Mouse (Mus musculus): ENCODE data around the gene Arid1b. TPM values are rescaled to one million over a fixed set of nuclear protein-coding genes. Genes with fewer than 3 reads are reported as not detected.

Arid1b gene
- polyA plus RNA-seq, 1 experiment from 2014 or later: 5.0 TPM

GRCm38 (mm10) chr17:5312307-5312706 is 318.2 kb downstream of the Arid1b start:
- Histone ChIP-seq H3K9me3 (replicated peaks) (no peaks in the 10 kb centered on the region), H3K36me3 (peaks cover 16% of the 10 kb centered on the region; the same call in 1 of the 2 replicates), H3K27me3 (no peaks in the 10 kb centered on the region), H3K9ac (no peak overlapping the region), H3K4me2 (no peak overlapping the region), H3K27ac (no peak overlapping the region), H3K4me3 (no peak overlapping the region), H3K4me1 (replicated peaks) (peaks cover 9% of the 10 kb centered on the region)
- ATAC-seq (replicated peaks; ENCODE audit: insufficient number of reproducible peaks, insufficient read depth, low FRiP score, low read depth): no peak
- 88% methylated on average over 5 of the region's 5 CpGs for WGBS

GRCm38 (mm10) chr17:5314735-5315134 is 320.6 kb downstream of the Arid1b start:
- 64% methylated on average over 7 of the region's 7 CpGs for WGBS
- Histone ChIP-seq H3K27ac (no peak overlapping the region), H3K4me3 (no peak overlapping the region), H3K4me1 (replicated peaks) (peaks cover 8% of the 10 kb centered on the region), H3K9me3 (replicated peaks) (no peaks in the 10 kb centered on the region), H3K27me3 (no peaks in the 10 kb centered on the region), H3K36me3 (peaks cover 25% of the 10 kb centered on the region; the same call in 1 of the 2 replicates), H3K4me2 (no peak overlapping the region), H3K9ac (no peak overlapping the region)
- no peak for ATAC-seq (replicated peaks; ENCODE audit: insufficient number of reproducible peaks, insufficient read depth, low FRiP score, low read depth)

- Histone ChIP-seq H3K4me3 (no peak overlapping the region), H3K27me3 (no peaks in the 10 kb centered on the region), H3K9me3 (replicated peaks) (no peaks in the 10 kb centered on the region), H3K36me3 (peaks cover 27% of the 10 kb centered on the region; the same call in 1 of the 2 replicates), H3K4me1 (replicated peaks) (peaks cover 5% of the 10 kb centered on the region; the same call in 1 of the 2 replicates), H3K9ac (no peak overlapping the region), H3K27ac (no peak overlapping the region), H3K4me2 (no peak overlapping the region)
- no peak for ATAC-seq (replicated peaks; ENCODE audit: insufficient number of reproducible peaks, insufficient read depth, low FRiP score, low read depth)
- 81% methylated on average over 7 of the region's 7 CpGs for WGBS
Observed at GRCm38 (mm10) chr17:5316489-5316888, 322.4 kb downstream of the Arid1b start.

- Histone ChIP-seq H3K27ac (no peak overlapping the region), H3K9me3 (replicated peaks) (no peaks in the 10 kb centered on the region), H3K4me1 (replicated peaks) (peaks cover 45% of the 10 kb centered on the region), H3K27me3 (no peaks in the 10 kb centered on the region), H3K36me3 (peaks cover 16% of the 10 kb centered on the region; the same call in 1 of the 2 replicates), H3K4me2 (no peak overlapping the region), H3K9ac (no peak overlapping the region), H3K4me3 (no peak overlapping the region)
- WGBS: 53% methylated on average over 8 of the region's 8 CpGs
- ATAC-seq (replicated peaks; ENCODE audit: insufficient number of reproducible peaks, insufficient read depth, low FRiP score, low read depth): peak; percentile 21; the same call in 1 of the 2 replicates
Observed at GRCm38 (mm10) chr17:5321589-5322225, 327.6 kb downstream of the Arid1b start.

- H3K4me1 ChIP-seq (replicated peaks): peaks cover 50% of the 10 kb centered on the region
- no peaks in the 10 kb centered on the region for H3K9me3 ChIP-seq (replicated peaks)
- H3K4me2 ChIP-seq: no peak overlapping the region
- H3K9ac ChIP-seq: no peak overlapping the region
- H3K27ac ChIP-seq: no peak overlapping the region
- no peak overlapping the region for H3K4me3 ChIP-seq
- WGBS: 86% methylated on average over 9 of the region's 9 CpGs
- H3K27me3 ChIP-seq: no peaks in the 10 kb centered on the region
- no peak for ATAC-seq (replicated peaks; ENCODE audit: insufficient number of reproducible peaks, insufficient read depth, low FRiP score, low read depth)
- H3K36me3 ChIP-seq: peaks cover 16% of the 10 kb centered on the region; the same call in 1 of the 2 replicates
Observed at GRCm38 (mm10) chr17:5322594-5322993, 328.5 kb downstream of the Arid1b start.

- no peak for ATAC-seq (replicated peaks; ENCODE audit: insufficient number of reproducible peaks, insufficient read depth, low FRiP score, low read depth)
- H3K4me1 ChIP-seq (replicated peaks): peaks cover 54% of the 10 kb centered on the region
- no peaks in the 10 kb centered on the region for H3K27me3 ChIP-seq
- 19% methylated on average over 1 of the region's 1 CpGs for WGBS
- H3K4me2 ChIP-seq: no peak overlapping the region
- peaks cover 20% of the 10 kb centered on the region; the same call in 1 of the 2 replicates for H3K36me3 ChIP-seq
- no peak overlapping the region for H3K9ac ChIP-seq
- H3K27ac ChIP-seq: peak overlapping the region; percentile 83
- no peak overlapping the region for H3K4me3 ChIP-seq
- H3K9me3 ChIP-seq (replicated peaks): no peaks in the 10 kb centered on the region
Observed at GRCm38 (mm10) chr17:5323746-5324145, 329.6 kb downstream of the Arid1b start.

GRCm38 (mm10) chr17:5324236-5324876 is 330.2 kb downstream of the Arid1b start:
- Histone ChIP-seq H3K4me1 (replicated peaks) (peaks cover 54% of the 10 kb centered on the region), H3K27me3 (no peaks in the 10 kb centered on the region), H3K36me3 (peaks cover 20% of the 10 kb centered on the region; the same call in 1 of the 2 replicates), H3K9ac (no peak overlapping the region), H3K27ac (peak overlapping the region; percentile 83), H3K9me3 (replicated peaks) (no peaks in the 10 kb centered on the region), H3K4me3 (no peak overlapping the region), H3K4me2 (0 out of 2 replicates have a peak overlapping the region, but pooled peaks have one; percentile 4)
- peak; percentile 86 for ATAC-seq (replicated peaks; ENCODE audit: insufficient number of reproducible peaks, insufficient read depth, low FRiP score, low read depth)
- WGBS: 14% methylated on average over 10 of the region's 10 CpGs

- WGBS: 83% methylated on average over 7 of the region's 7 CpGs
- peaks cover 47% of the 10 kb centered on the region for H3K4me1 ChIP-seq (replicated peaks)
Observed at GRCm38 (mm10) chr17:5326689-5327088, 332.6 kb downstream of the Arid1b start.

GRCm38 (mm10) chr17:5327480-5328180 is 333.5 kb downstream of the Arid1b start:
- H3K4me1 ChIP-seq (replicated peaks): peaks cover 38% of the 10 kb centered on the region
- peak overlapping the region; percentile 15; the same call in 1 of the 2 replicates for H3K27ac ChIP-seq
- no peak for ATAC-seq (replicated peaks; ENCODE audit: insufficient number of reproducible peaks, insufficient read depth, low FRiP score, low read depth)
- 64% methylated on average over 12 of the region's 12 CpGs for WGBS
- no peaks in the 10 kb centered on the region for H3K9me3 ChIP-seq (replicated peaks)
- no peak overlapping the region for H3K4me2 ChIP-seq
- H3K4me3 ChIP-seq: no peak overlapping the region
- H3K9ac ChIP-seq: no peak overlapping the region
- H3K27me3 ChIP-seq: no peaks in the 10 kb centered on the region
- H3K36me3 ChIP-seq: peaks cover 43% of the 10 kb centered on the region; the same call in 1 of the 2 replicates

More at GRCm38 (mm10) chr17:5326689-5327088, 332.6 kb downstream of the Arid1b start:
- no peak overlapping the region for H3K4me2 ChIP-seq
- H3K36me3 ChIP-seq: peaks cover 34% of the 10 kb centered on the region; the same call in 1 of the 2 replicates
- H3K4me3 ChIP-seq: no peak overlapping the region
- H3K9ac ChIP-seq: no peak overlapping the region
- no peaks in the 10 kb centered on the region for H3K9me3 ChIP-seq (replicated peaks)
- H3K27me3 ChIP-seq: no peaks in the 10 kb centered on the region
- H3K27ac ChIP-seq: no peak overlapping the region
- no peak for ATAC-seq (replicated peaks; ENCODE audit: insufficient number of reproducible peaks, insufficient read depth, low FRiP score, low read depth)

- WGBS: 88% methylated on average over 4 of the region's 4 CpGs
- H3K27me3 ChIP-seq: no peaks in the 10 kb centered on the region
- no peaks in the 10 kb centered on the region for H3K9me3 ChIP-seq (replicated peaks)
- peaks cover 21% of the 10 kb centered on the region for H3K4me1 ChIP-seq (replicated peaks)
- no peak for ATAC-seq (replicated peaks; ENCODE audit: insufficient number of reproducible peaks, insufficient read depth, low FRiP score, low read depth)
- H3K4me3 ChIP-seq: no peak overlapping the region
- no peak overlapping the region for H3K27ac ChIP-seq
- H3K9ac ChIP-seq: no peak overlapping the region
- H3K4me2 ChIP-seq: no peak overlapping the region
- H3K36me3 ChIP-seq: peaks cover 46% of the 10 kb centered on the region; the same call in 1 of the 2 replicates
Observed at GRCm38 (mm10) chr17:5329478-5329877, 335.3 kb downstream of the Arid1b start.

GRCm38 (mm10) chr17:5330063-5330462 is 335.9 kb downstream of the Arid1b start:
- Histone ChIP-seq H3K27me3 (no peaks in the 10 kb centered on the region), H3K36me3 (peaks cover 50% of the 10 kb centered on the region; the same call in 1 of the 2 replicates), H3K27ac (no peak overlapping the region), H3K9me3 (replicated peaks) (no peaks in the 10 kb centered on the region), H3K9ac (no peak overlapping the region), H3K4me3 (no peak overlapping the region), H3K4me2 (no peak overlapping the region), H3K4me1 (replicated peaks) (peaks cover 15% of the 10 kb centered on the region)
- 89% methylated on average over 6 of the region's 6 CpGs for WGBS
- no peak for ATAC-seq (replicated peaks; ENCODE audit: insufficient number of reproducible peaks, insufficient read depth, low FRiP score, low read depth)

All from heart, embryonic 15.5 days (tissue).